Mouse (Mus musculus): ENCODE data around the gene Gm9958.

DNA sequence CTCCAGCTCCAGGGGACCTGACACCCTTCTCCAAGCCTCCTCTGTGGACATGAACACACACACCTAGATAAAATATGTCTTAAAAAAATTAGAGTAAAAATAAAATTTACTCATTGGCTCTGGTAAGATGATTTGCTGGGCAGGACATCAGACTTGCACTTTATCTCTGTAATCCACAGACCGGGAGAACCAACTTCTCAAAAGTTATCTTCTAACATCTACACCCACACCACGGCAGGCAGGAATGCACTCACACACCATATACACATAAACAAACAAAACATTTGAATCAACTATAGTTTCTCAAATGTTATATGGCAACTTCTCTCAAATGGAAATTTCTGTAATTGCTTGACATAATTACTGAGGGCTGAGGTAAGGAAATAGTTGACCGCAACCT is 20.1 kb upstream of the Gm9958 start:
- no peak for TF ChIP-seq CTCF (IDR thresholded peaks at IDR 0.05; ENCODE audit: insufficient read depth, low read length)
- no peak for TF ChIP-seq POLR2A (IDR thresholded peaks at IDR 0.05; ENCODE audit: borderline replicate concordance, extremely low read depth, low read depth, low read length)

Data from lung, adult 2 months (tissue).